Mouse (Mus musculus) hindbrain, embryonic 10.5 days (tissue): Measurements from ENCODE around the gene Ttll11. TPM values are rescaled to one million over a fixed set of nuclear protein-coding genes. Genes with fewer than 3 reads are reported as not detected.
A peak's percentile ranks its signal among the peaks of the same experiment; 100 is the strongest.

Experiments used
- DNase-seq: peaks from one replicate; pipeline ENCODE4 v3.0.0-alpha.2; 2017; ENCODE audit warnings: low spot score
- H3K27ac ChIP-seq: fragments of 300-500 bp; sonication (generic); 2 replicates; pipeline ENCODE4 v1.5.1; 2016; ENCODE audit warnings: mild to moderate bottlenecking, moderate library complexity
- H3K27me3 ChIP-seq: fragments of 300-500 bp; sonication (generic); 2 replicates; pipeline ENCODE4 v1.6.1; 2016; ENCODE audit warnings: mild to moderate bottlenecking; ENCODE audit not compliant: poor library complexity, insufficient read depth, severe bottlenecking
- H3K36me3 ChIP-seq: fragments of 300-500 bp; sonication (generic); 2 replicates; pipeline ENCODE4 v1.6.1; 2016; ENCODE audit warnings: mild to moderate bottlenecking, moderate library complexity
- H3K4me1 ChIP-seq: fragments of 300-500 bp; sonication (generic); replicated peaks from 2 replicates; pipeline ENCODE4 v1.6.1; 2016; ENCODE audit warnings: mild to moderate bottlenecking
- H3K4me3 ChIP-seq: fragments of 300-500 bp; sonication (generic); 2 replicates; pipeline ENCODE4 v1.5.1; 2016; ENCODE audit warnings: mild to moderate bottlenecking, moderate library complexity
- H3K9me3 ChIP-seq: fragments of 300-500 bp; sonication (generic); 2 replicates; pipeline ENCODE4 v1.6.1; 2016; ENCODE audit warnings: mild to moderate bottlenecking, moderate library complexity
- WGBS: fragments of 180-500 bp; shearing (Covaris S2); methylation state at CpG from one replicate; pipeline ENCODE4 v1.1.7; 2016; 5-methylcytosine and 5-hydroxymethylcytosine counted together
- polyA plus RNA-seq: library from polyadenylated mRNA; unstranded; fragments of >200 nt; fragmentation: Nextera tagmentation; extraction: Ambion mirVana; gene quantifications from 2 replicates; pipeline ENCODE4 v1.2.1, GENCODE M21; 2016

Ttll11 gene
- polyA plus RNA-seq, 1 experiment from 2014 or later: 1.6 TPM

GRCm38 (mm10) chr2:35818883-35819282 lies 160.8 kb downstream of the Ttll11 start:
- H3K27ac ChIP-seq: 0 out of 2 replicates have a peak overlapping the region, but pooled peaks have one; percentile 23
- H3K36me3 ChIP-seq: no peaks in the 10 kb centered on the region
- no peaks in the 10 kb centered on the region for H3K9me3 ChIP-seq
- no peak overlapping the region for H3K4me3 ChIP-seq
- DNase-seq: no peak
- H3K27me3 ChIP-seq: no peaks in the 10 kb centered on the region
- H3K4me1 ChIP-seq: peaks cover 22% of the 10 kb centered on the region
- WGBS: 39% methylated on average over 2 of the region's 2 CpGs

- DNase-seq: no peak
- H3K4me1 ChIP-seq: peaks cover 22% of the 10 kb centered on the region
- no peak overlapping the region for H3K4me3 ChIP-seq
- H3K27ac ChIP-seq: no peak overlapping the region
- no peaks in the 10 kb centered on the region for H3K27me3 ChIP-seq
- WGBS: 83% methylated on average over 5 of the region's 5 CpGs
- no peaks in the 10 kb centered on the region for H3K9me3 ChIP-seq
- H3K36me3 ChIP-seq: no peaks in the 10 kb centered on the region
Measured at GRCm38 (mm10) chr2:35816056-35816661, 163.6 kb downstream of the Ttll11 start.

- H3K27me3 ChIP-seq: no peaks in the 10 kb centered on the region
- H3K9me3 ChIP-seq: no peaks in the 10 kb centered on the region
- H3K27ac ChIP-seq: no peak overlapping the region
- no peak for DNase-seq
- WGBS: 89% methylated on average over 2 of the region's 2 CpGs
- H3K36me3 ChIP-seq: no peaks in the 10 kb centered on the region
- peaks cover 7% of the 10 kb centered on the region; the same call in 1 of the 2 replicates for H3K4me1 ChIP-seq
- H3K4me3 ChIP-seq: no peak overlapping the region
Measured at GRCm38 (mm10) chr2:35812561-35812933, 167.2 kb downstream of the Ttll11 start.

- Histone ChIP-seq H3K27me3 (no peaks in the 10 kb centered on the region), H3K27ac (no peak overlapping the region), H3K4me1 (peaks cover 7% of the 10 kb centered on the region; the same call in 1 of the 2 replicates), H3K36me3 (no peaks in the 10 kb centered on the region), H3K9me3 (no peaks in the 10 kb centered on the region), H3K4me3 (no peak overlapping the region)
- no peak for DNase-seq
- 81% methylated on average over 14 of the region's 14 CpGs for WGBS
Measured at GRCm38 (mm10) chr2:35811801-35812560, 167.7 kb downstream of the Ttll11 start.

- H3K27me3 ChIP-seq: no peaks in the 10 kb centered on the region
- H3K4me3 ChIP-seq: no peak overlapping the region
- H3K4me1 ChIP-seq: peaks cover 7% of the 10 kb centered on the region; the same call in 1 of the 2 replicates
- no peaks in the 10 kb centered on the region for H3K9me3 ChIP-seq
- H3K27ac ChIP-seq: no peak overlapping the region
- 84% methylated on average over 3 of the region's 3 CpGs for WGBS
- no peak for DNase-seq
- no peaks in the 10 kb centered on the region for H3K36me3 ChIP-seq
Measured at GRCm38 (mm10) chr2:35810027-35810426, 169.7 kb downstream of the Ttll11 start.

- WGBS: 38% methylated on average over 3 of the region's 3 CpGs
- DNase-seq: no peak
- no peaks in the 10 kb centered on the region for H3K36me3 ChIP-seq
- no peaks in the 10 kb centered on the region for H3K27me3 ChIP-seq
- H3K4me3 ChIP-seq: no peak overlapping the region
- H3K27ac ChIP-seq: no peak overlapping the region
- peaks cover 7% of the 10 kb centered on the region; the same call in 1 of the 2 replicates for H3K4me1 ChIP-seq
- no peaks in the 10 kb centered on the region for H3K9me3 ChIP-seq
Measured at GRCm38 (mm10) chr2:35809141-35809540, 170.6 kb downstream of the Ttll11 start.

- no peak overlapping the region for H3K27ac ChIP-seq
- no peaks in the 10 kb centered on the region for H3K27me3 ChIP-seq
- peaks cover 7% of the 10 kb centered on the region; the same call in 1 of the 2 replicates for H3K9me3 ChIP-seq
- 82% methylated on average over 13 of the region's 13 CpGs for WGBS
- no peak overlapping the region for H3K4me3 ChIP-seq
- no peaks in the 10 kb centered on the region for H3K36me3 ChIP-seq
- H3K4me1 ChIP-seq: peaks cover 7% of the 10 kb centered on the region; the same call in 1 of the 2 replicates
- DNase-seq: no peak
Measured at GRCm38 (mm10) chr2:35805881-35806280, 173.8 kb downstream of the Ttll11 start.

- Histone ChIP-seq H3K27ac (no peak overlapping the region), H3K9me3 (peaks cover 7% of the 10 kb centered on the region; the same call in 1 of the 2 replicates), H3K4me3 (no peak overlapping the region), H3K36me3 (no peaks in the 10 kb centered on the region), H3K27me3 (no peaks in the 10 kb centered on the region), H3K4me1 (no peaks in the 10 kb centered on the region)
- 82% methylated on average over 11 of the region's 11 CpGs for WGBS
- DNase-seq: no peak
Measured at GRCm38 (mm10) chr2:35803095-35803494, 176.6 kb downstream of the Ttll11 start.

- Histone ChIP-seq H3K4me3 (no peak overlapping the region), H3K27me3 (no peaks in the 10 kb centered on the region), H3K9me3 (peaks cover 7% of the 10 kb centered on the region; the same call in 1 of the 2 replicates), H3K36me3 (no peaks in the 10 kb centered on the region), H3K27ac (no peak overlapping the region), H3K4me1 (no peaks in the 10 kb centered on the region)
- 98% methylated on average over 2 of the region's 2 CpGs for WGBS
- no peak for DNase-seq
Measured at GRCm38 (mm10) chr2:35801759-35802158, 178.0 kb downstream of the Ttll11 start.

GRCm38 (mm10) chr2:35799073-35799472 lies 180.6 kb downstream of the Ttll11 start:
- no peak for DNase-seq
- H3K4me1 ChIP-seq: no peaks in the 10 kb centered on the region
- no peaks in the 10 kb centered on the region for H3K27me3 ChIP-seq
- H3K9me3 ChIP-seq: peaks cover 7% of the 10 kb centered on the region; the same call in 1 of the 2 replicates
- no peak overlapping the region for H3K4me3 ChIP-seq
- WGBS: 85% methylated on average over 6 of the region's 6 CpGs
- no peak overlapping the region for H3K27ac ChIP-seq
- no peaks in the 10 kb centered on the region for H3K36me3 ChIP-seq

GRCm38 (mm10) chr2:35797998-35798397 lies 181.7 kb downstream of the Ttll11 start:
- Histone ChIP-seq H3K27me3 (no peaks in the 10 kb centered on the region), H3K9me3 (peaks cover 7% of the 10 kb centered on the region; the same call in 1 of the 2 replicates), H3K4me3 (no peak overlapping the region), H3K36me3 (no peaks in the 10 kb centered on the region), H3K27ac (no peak overlapping the region), H3K4me1 (no peaks in the 10 kb centered on the region)
- no peak for DNase-seq
- WGBS: 75% methylated on average over 8 of the region's 8 CpGs

GRCm38 (mm10) chr2:35789362-35790326 lies 190.1 kb downstream of the Ttll11 start:
- H3K9me3 ChIP-seq: no peaks in the 10 kb centered on the region
- H3K4me3 ChIP-seq: no peak overlapping the region
- H3K4me1 ChIP-seq: no peaks in the 10 kb centered on the region
- no peak for DNase-seq
- WGBS: 90% methylated on average over 27 of the region's 27 CpGs
- H3K27me3 ChIP-seq: no peaks in the 10 kb centered on the region
- H3K36me3 ChIP-seq: no peaks in the 10 kb centered on the region
- no peak overlapping the region for H3K27ac ChIP-seq
